Mouse (Mus musculus) frontal cortex, postnatal 25 days (tissue): ENCODE data around the gene Olfr103.

Experiments
- DNase-seq, 2 experiments: peaks; one replicate each; pipeline ENCODE4 v3.0.0; 2022; ENCODE audit warnings: low spot score in 2 of 2

The Olfr103 gene

DNA sequence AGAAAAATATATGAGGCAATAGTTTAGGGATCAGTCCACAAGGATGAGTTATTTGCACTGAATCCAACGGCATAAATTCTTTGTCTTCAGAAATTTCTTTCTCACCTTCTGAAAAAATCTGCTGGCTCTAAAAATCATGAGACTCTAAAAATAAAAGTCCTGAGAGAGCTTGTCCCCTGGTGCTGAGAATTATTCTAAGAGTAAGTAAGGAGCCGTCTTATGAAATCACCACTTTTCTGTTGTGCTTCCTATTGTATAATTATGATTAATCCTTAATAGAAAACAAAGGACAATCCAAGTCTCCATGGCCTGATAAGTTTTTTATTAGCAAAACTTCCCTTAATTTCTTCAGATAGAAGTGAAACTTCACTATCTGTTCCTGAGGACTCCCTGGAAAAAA lies at the start of gene Olfr103:
Gene Olfr103, minus strand, starts transcription at position 101 of the 400 bp plus-strand sequence.
- no peak for DNase-seq

DNA sequence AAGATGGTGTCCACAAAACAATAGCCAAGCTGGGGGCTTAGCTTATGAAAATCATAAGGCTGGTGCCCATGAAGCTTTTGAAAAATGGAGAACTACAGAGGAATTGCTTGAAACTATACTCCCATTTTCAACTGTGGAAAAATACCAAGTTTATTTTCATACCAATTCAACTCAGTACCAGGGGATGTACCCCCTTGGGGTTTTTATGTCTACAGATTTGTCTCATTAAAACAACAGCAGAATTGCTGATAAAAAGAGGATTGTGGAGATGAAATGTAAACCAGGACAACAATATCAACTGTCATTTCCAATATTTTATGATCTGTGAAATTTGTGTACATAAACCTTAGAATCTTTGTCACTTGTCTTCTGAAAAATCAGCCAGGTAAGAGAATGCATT lies 39.2 kb upstream of the Olfr103 start, which contains the start of gene Olfr105-ps:
Gene Olfr105-ps, plus strand, starts transcription at position 301 of the 400 bp plus-strand sequence.
- no peak for DNase-seq

DNA sequence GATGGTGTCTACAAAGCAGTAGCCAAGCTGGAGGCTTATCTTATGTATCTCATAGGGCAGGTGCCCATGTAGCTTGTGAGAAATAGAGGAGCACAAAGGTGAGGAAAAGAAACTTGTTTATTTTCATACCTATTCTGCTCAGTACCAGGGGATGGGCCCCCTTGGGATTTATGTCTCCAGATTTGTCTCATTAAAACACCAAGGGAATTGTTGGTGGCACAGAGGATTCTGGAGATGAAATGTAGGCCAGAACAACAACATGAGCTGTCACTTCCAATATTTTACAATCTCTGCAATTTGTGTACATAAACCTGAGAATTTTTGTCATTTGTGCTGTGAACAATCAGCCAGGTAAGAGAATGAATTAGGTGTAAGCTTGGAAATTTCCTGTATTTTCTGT lies 19.8 kb upstream of the Olfr103 start, which contains the start of gene Olfr104-ps:
Gene Olfr104-ps, plus strand, starts transcription at position 301 of the 400 bp plus-strand sequence.
- no peak for DNase-seq

DNA sequence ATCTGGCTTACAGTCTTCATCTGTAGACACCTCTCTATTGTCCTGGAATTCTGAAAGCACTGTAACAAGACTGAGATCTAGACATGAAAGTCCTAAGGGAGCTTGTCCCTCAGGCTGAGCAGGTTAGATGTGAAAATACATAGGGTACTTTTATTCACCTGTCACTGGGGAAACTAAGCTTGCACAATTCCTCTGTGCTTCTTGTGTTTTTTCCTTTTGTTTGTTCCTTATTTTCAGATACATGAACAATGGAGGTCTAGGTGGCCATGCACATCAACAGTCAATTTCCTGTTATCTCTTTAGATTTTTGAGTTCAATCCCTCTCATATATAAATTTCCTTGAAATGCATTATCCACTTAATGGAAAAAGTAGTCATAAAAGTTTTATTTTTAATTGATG lies 22.5 kb downstream of the Olfr103 start, which contains the start of gene Olfr102:
Gene Olfr102, minus strand, starts transcription at position 101 of the 400 bp plus-strand sequence.
- no peak for DNase-seq

DNA sequence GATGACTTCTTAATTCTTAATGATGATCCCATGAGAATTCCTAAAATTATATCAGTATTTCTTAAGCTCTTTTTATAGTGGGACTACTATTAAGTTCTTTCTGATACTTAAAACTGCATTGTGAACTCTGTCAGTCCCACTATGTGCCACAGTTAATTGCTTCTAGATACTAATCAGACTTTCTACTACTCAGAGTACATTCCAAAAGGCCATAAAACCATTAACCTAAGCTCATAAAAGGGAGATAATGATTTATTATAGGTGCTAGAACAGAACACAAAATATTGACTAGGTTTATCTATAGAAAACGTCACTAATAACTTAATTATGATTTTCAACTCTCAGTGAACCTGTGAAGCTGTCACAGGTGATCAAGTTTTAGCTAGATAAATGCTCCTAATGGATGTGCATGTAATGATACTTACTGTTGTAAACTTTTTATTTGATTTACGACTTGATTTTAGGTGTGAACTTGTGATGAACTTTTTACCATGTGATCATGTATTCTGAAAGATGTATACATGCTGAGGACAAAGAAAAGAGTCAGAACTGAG lies 29.3 kb downstream of the Olfr103 start:
- DNase-seq: no peak

DNA sequence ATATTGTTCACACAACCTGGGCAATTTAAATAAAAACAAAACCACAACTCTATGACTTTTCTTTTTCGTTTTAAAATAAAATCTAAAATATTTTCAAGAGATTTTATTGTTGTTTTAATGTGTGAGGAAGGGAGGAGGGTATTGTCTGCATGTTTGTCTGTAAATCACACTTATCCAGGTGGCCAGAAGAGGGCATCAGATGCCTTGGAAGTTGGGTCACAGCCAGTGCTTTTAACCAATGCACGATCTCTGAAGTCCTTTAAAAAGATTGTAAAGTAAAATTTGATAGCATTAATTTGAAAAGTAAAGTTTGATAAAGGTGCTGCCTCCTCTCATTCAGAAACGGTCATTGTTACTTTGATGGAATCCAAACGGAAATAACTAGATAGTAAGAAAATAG lies 31.0 kb downstream of the Olfr103 start:
- no peak for DNase-seq

DNA sequence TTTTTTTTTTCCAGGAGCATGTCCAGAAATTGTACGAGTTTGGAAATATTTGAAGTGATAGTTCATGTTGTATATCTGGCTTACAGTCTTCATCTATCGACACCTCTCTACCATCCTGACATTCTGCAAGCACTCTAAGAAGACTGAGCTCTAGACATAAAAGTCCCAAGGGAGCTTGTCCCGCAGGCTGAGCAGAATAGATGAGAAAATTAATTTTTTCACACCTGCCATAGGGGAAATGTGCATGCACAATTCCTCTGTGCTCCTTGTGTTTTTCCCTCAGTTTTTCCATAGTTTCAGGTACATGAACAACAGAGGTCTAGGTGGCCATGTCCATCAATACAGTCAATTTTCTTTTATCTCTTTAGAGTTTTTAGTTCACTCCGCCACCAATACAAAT lies 35.3 kb downstream of the Olfr103 start, which contains the start of gene Olfr101:
Gene Olfr101, minus strand, starts transcription at position 101 of the 400 bp plus-strand sequence.
- DNase-seq: no peak
